Mouse (Mus musculus) midbrain, embryonic 14.5 days (tissue): ENCODE results near the gene Wdr74. TPM values are rescaled to one million over a fixed set of nuclear protein-coding genes. Genes with fewer than 3 reads are reported as not detected.
"Not testable (repeated sequence)": the region's sequence is repeated elsewhere in the genome, so short reads cannot be mapped to it uniquely, and the experiment has no call there.

Source experiments
- ATAC-seq: fragments of 200-750 bp; cut with Nextera tagmentation; 2 replicates; pipeline ENCODE4 v1.8.0; 2017; ENCODE audit warnings: moderate number of reproducible peaks, moderate library complexity; ENCODE audit not compliant: low FRiP score, low TSS enrichment
- DNase-seq: peaks from one replicate; pipeline ENCODE4 v3.0.0-alpha.2; 2015
- H3K27ac ChIP-seq: fragments of 300-500 bp; sonication (generic); replicated peaks from 2 replicates; pipeline ENCODE4 v1.5.1; 2014; ENCODE audit warnings: mild to moderate bottlenecking, low read depth, low read length, moderate library complexity
- H3K27me3 ChIP-seq: fragments of 300-500 bp; sonication (generic); 2 replicates; pipeline ENCODE4 v1.6.1; 2014; ENCODE audit warnings: low read length, control low read depth, mixed read lengths; ENCODE audit not compliant: control insufficient read depth, insufficient read depth
- H3K36me3 ChIP-seq: fragments of 300-500 bp; sonication (generic); 2 replicates; pipeline ENCODE4 v1.6.1; 2014; ENCODE audit warnings: low read length, control low read depth; ENCODE audit not compliant: control insufficient read depth, insufficient read depth
- H3K4me1 ChIP-seq: fragments of 300-500 bp; sonication (generic); 2 replicates; pipeline ENCODE4 v1.6.1; 2014; ENCODE audit warnings: mild to moderate bottlenecking, antibody characterized with exemption, low read length, control low read depth; ENCODE audit not compliant: control insufficient read depth, insufficient read depth
- H3K4me2 ChIP-seq: fragments of 300-500 bp; sonication (generic); 2 replicates; pipeline ENCODE4 v1.6.1; 2014; ENCODE audit warnings: mild to moderate bottlenecking, low read length, moderate library complexity
- H3K4me3 ChIP-seq: fragments of 300-500 bp; sonication (generic); replicated peaks from 2 replicates; pipeline ENCODE4 v1.5.1; 2014; ENCODE audit warnings: low read depth, low read length
- H3K9ac ChIP-seq: fragments of 300-500 bp; sonication (generic); replicated peaks from 2 replicates; pipeline ENCODE4 v1.6.1; 2014; ENCODE audit warnings: mild to moderate bottlenecking, low read length, moderate library complexity
- H3K9me3 ChIP-seq: fragments of 300-500 bp; sonication (generic); 2 replicates; pipeline ENCODE4 v1.6.1; 2016; ENCODE audit warnings: low read length, control low read depth, mixed read lengths; ENCODE audit not compliant: control insufficient read depth
- WGBS: fragments of 180-500 bp; shearing (Covaris S2); extraction: QIAGEN DNeasy Blood & Tissue Kit; methylation state at CpG from one replicate; pipeline ENCODE4 v1.1.7; 2014; 5-methylcytosine and 5-hydroxymethylcytosine counted together
- polyA plus RNA-seq: library from polyadenylated mRNA; unstranded; fragments of >200 nt; fragmentation: Nextera tagmentation; extraction: Ambion mirVana; gene quantifications from 2 replicates; pipeline ENCODE4 v1.2.1, GENCODE M21; 2014

The Wdr74 gene
- polyA plus RNA-seq, 1 experiment from 2014 or later, result 89.1 TPM

DNA sequence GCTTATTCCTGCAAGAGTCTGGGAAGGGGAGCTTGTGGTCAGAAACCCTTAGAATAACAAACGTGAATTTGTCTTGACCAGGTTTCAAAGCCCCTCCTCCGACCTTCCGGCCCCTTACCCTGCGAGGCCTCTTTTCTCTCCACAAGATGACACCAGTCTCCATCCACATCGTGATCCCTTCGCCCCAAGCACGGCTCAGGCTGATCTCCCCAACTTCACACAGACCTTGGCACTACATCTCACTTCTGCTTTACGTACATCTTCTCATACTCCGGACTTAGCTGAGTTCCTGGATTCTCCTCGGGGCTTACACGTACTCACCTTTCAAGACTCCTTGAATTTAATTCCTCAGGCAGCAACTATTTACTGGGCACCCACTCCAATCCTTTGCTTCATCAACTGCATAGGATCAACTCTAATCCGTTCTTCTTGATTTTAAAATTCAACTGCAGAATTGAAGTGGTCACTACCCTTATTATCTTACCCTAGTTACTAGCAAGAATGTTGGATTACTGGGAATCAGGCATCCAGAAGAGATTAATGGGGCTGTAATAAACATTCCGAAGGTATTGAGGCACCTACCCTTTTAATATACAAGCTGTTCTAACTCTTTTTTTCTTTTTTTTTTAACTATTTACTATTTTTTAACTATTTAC, 21.5 kb upstream of the Wdr74 start:
- Histone ChIP-seq H3K27me3 (no peaks in the 10 kb centered on the region), H3K27ac (peak overlapping the region; percentile 91), H3K36me3 (peaks cover 19% of the 10 kb centered on the region), H3K4me2 (peak overlapping the region; percentile 72), H3K4me3 (peak overlapping the region; percentile 78), H3K9me3 (no peaks in the 10 kb centered on the region), H3K4me1 (peaks cover 23% of the 10 kb centered on the region), H3K9ac (peak overlapping the region; percentile 90)
- 7% methylated on average over 13 of the region's 13 CpGs for WGBS
- ATAC-seq, result no peak
- no peak for DNase-seq

DNA sequence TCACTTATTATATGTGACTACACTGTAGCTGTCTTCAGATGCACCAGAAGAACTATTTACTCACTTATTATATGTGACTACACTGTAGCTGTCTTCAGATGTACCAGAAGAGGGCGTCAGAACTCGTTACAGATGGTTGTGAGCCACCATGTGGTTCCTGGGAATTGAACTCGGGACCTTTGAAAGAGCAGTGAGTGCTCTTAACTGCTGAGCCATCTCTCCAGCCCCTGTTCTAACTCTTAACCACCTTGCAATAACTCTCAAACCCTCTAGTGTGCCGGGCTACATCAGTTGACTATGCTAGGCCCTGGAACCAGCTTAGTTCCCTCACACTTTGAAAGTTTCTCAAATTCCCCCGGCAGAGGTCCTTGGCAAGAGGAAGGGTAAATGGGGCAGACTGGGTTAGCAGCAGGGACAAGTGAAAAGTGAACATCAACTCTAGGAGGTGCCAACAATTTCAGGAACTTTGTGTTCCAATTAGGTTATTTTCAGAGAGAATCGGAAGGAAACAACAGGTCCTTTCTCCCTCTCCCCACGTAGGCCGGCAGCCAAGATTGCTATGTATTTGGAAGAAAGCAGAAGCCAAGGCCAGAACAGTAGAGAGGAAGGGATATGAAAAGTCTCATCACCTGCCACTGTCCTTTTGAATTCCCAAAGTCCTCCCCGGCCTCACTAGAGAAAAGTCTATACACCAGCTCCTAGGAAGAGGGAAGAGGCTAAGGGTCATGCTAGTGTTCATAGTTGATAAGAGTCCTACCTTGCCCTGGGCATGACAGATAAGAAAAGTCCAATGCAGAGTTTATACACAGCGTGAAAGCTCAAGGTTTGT, 20.8 kb upstream of the Wdr74 start:
- DNase-seq (no peak), ATAC-seq (no peak)
- Histone ChIP-seq H3K36me3 (peaks cover 12% of the 10 kb centered on the region), H3K27me3 (no peaks in the 10 kb centered on the region), H3K9ac (no peak overlapping the region), H3K4me2 (no peak overlapping the region), H3K4me1 (peaks cover 23% of the 10 kb centered on the region), H3K4me3 (no peak overlapping the region), H3K27ac (no peak overlapping the region), H3K9me3 (no peaks in the 10 kb centered on the region)
- WGBS, result 75% methylated on average over 10 of the region's 10 CpGs

DNA sequence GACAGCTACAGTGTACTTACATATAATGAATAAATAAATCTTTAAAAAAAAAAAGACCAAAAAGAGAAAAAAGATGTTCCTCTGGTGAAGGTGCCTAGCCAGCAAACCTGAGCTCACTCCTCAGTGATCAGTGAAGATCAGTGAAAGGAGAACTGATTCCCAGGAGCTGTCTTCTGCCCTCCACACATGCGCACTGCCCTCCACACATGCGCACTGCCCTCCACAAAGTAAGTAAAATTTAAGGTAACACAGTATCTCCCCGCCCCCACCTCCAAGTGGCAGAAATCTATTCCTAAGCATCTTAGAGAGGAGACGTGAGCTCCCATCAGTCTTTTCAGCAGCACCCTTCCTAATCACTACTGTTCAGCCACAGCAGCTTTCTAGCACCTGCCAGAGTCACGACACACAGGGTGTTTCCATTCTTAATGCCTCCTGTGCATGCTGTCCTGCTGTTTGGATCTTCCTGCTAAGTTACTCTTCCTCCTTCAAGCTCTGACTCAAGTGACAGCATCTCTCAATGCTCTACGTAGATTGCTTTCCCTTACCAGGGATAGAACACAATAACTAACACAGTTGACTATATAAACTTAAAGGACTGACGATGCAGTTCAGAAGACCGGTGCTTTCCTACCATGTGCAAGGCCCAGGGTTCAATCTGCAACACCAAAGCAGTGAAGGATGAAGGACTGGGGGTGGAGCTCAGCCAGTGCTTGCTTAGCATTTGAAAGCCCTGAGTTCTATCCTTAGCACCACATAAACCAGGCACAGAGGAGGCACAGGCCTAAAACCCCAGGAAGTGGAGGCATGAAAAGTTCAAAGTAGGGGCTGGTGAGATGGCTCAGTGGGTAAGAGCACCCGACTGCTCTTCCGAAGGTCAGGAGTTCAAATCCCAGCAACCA, 19.5 kb upstream of the Wdr74 start:
- H3K4me1 ChIP-seq, result peaks cover 22% of the 10 kb centered on the region

DNA sequence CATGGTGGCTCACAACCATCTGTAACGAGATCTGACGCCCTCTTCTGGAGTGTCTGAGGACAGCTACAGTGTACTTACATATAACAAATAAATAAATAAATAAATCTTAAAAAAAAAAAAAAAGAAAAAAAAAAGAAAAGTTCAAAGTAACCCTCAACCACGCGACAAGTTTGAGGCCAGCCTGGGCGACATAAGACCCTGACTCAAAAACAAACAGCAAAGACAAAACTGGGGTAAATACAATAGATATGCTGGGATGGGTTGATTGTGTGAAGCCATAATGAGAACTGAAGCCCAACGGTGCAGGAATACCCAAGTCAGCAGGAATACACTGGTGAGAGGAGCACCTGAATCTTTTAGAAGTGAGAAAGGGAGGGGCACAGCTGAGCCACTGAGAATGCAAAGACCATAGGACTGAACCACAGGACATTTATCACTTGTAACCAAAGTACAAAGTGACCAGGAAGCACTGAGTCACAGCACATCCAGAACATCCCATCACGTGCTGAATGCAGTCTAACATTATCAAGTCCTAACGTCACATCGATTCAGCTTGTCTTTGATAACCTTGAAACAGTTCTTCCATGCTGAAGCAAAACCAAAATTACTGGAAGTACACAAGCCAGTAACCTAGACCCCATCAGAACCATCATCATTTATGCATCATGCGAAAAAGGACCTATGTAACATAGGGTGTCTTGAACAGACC, 18.7 kb upstream of the Wdr74 start:
- no peak overlapping the region for H3K4me3 ChIP-seq
- no peaks in the 10 kb centered on the region for H3K27me3 ChIP-seq
- no peak overlapping the region for H3K27ac ChIP-seq
- H3K36me3 ChIP-seq, result no peaks in the 10 kb centered on the region
- H3K4me2 ChIP-seq, result no peak overlapping the region
- 71% methylated on average over 8 of the region's 10 CpGs for WGBS
- H3K9me3 ChIP-seq, result no peaks in the 10 kb centered on the region
- H3K4me1 ChIP-seq, result peaks cover 22% of the 10 kb centered on the region
- no peak for DNase-seq
- no peak for ATAC-seq
- H3K9ac ChIP-seq, result no peak overlapping the region

More for the DNA sequence above, 19.5 kb upstream of the Wdr74 start:
- no peak for ATAC-seq
- no peak overlapping the region for H3K9ac ChIP-seq
- DNase-seq, result no peak
- no peaks in the 10 kb centered on the region for H3K9me3 ChIP-seq
- 64% methylated on average over 10 of the region's 10 CpGs for WGBS
- H3K4me3 ChIP-seq, result no peak overlapping the region
- peaks cover under 1% of the 10 kb centered on the region; the same call in 1 of the 2 replicates for H3K36me3 ChIP-seq
- H3K4me2 ChIP-seq, result no peak overlapping the region
- H3K27ac ChIP-seq, result no peak overlapping the region
- no peaks in the 10 kb centered on the region for H3K27me3 ChIP-seq

DNA sequence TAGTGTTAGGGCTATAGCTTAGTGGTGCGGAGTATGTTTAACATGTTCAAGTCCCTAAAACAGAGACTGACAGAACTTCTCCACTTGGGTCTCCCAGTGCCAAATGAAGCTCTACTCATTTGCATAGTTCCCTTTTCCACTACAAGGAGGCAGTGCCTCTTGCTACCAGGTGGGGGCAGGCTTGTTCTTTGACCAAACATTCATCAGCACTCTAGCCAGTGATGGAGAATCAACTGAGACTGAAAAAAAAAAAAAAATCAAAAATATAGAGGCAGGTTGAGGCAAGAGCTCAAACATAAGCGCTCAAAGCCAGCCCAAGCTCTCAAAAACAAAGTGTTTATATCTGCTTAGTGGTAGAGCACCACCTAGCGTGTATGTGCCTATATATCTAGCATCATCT, 17.3 kb upstream of the Wdr74 start:
- H3K27ac ChIP-seq, result no peak overlapping the region
- no peak overlapping the region for H3K9ac ChIP-seq
- peaks cover 19% of the 10 kb centered on the region for H3K4me1 ChIP-seq
- DNase-seq (peak; percentile 75), ATAC-seq (no peak)
- no peak overlapping the region for H3K4me3 ChIP-seq
- H3K9me3 ChIP-seq, result no peaks in the 10 kb centered on the region
- no peak overlapping the region for H3K4me2 ChIP-seq
- no peaks in the 10 kb centered on the region for H3K36me3 ChIP-seq
- 70% methylated on average over 3 of the region's 3 CpGs for WGBS
- no peaks in the 10 kb centered on the region for H3K27me3 ChIP-seq

DNA sequence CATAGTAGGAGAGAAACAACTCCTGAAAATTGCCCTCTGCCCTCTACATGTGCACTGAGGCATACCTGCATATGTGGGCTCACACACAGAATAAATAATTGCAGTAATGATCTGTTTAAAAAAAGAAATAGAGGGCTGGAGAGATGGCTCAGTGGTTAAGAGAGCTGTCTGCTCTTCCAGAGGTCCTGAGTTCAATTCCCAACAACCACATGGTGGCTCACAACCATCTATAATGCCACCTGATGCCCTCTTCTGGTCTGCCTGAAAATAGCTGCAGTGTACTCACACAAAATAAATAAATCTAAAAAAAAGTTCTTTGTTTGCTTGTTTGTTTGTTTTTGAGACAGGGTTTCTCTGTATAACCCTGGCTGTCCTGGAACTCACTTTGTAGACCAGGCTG, 16.6 kb upstream of the Wdr74 start:
- not testable (repeated sequence) for H3K27me3 ChIP-seq, H3K4me2 ChIP-seq, ATAC-seq, H3K9ac ChIP-seq, H3K4me3 ChIP-seq, H3K27ac ChIP-seq, H3K9me3 ChIP-seq, DNase-seq, H3K36me3 ChIP-seq
- H3K4me1 ChIP-seq, result peaks cover 18% of the 10 kb centered on the region

DNA sequence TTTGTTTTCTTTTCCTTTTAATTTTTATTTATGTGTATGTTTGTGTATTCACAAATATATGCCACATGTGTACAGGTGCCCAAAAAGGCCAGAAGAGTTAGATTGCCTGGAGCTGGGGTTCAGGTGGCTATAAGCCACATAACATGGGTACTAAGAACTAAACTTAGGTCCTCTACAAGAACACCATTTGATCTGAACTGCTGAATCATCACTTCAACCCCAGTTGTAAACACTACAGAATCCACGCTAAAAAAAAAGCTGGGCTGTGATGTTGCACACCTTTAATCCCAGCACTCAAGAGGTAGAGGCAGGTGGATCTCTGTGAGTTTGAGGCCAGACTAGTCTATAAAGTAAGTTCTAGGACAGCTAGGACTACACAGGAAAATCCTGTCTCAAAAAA, 14.2 kb upstream of the Wdr74 start:
- Histone ChIP-seq H3K27ac (no peak overlapping the region), H3K9me3 (no peaks in the 10 kb centered on the region), H3K27me3 (no peaks in the 10 kb centered on the region), H3K9ac (no peak overlapping the region), H3K4me1 (peaks cover 33% of the 10 kb centered on the region), H3K4me3 (no peak overlapping the region), H3K36me3 (peaks cover 21% of the 10 kb centered on the region), H3K4me2 (peak overlapping the region; percentile 84; the same call in 1 of the 2 replicates)
- 89% methylated on average over 1 of the region's 1 CpGs for WGBS
- ATAC-seq (no peak), DNase-seq (no peak)

DNA sequence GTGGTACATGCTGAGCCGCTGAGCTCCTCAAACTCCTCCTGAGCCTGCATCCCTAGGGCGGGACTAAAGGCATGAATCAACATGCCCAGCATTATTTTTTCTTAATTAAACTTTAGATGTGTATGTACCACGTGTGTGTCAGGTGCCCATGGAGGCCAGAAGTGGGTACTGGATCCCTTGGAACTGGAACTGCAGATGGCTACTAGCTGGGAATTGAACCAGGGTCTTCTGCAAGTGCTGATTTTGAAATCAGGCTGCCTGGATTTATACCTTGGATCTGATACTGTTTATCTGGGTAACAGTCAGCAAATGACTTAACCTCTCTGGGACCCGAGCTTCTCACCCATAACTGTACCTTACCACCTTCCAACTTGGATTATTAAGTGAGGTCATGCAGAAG, 13.6 kb upstream of the Wdr74 start:
- 62% methylated on average over 4 of the region's 4 CpGs for WGBS
- no peak for DNase-seq
- H3K4me1 ChIP-seq, result peaks cover 33% of the 10 kb centered on the region
- H3K27ac ChIP-seq, result peak overlapping the region; percentile 95; the same call in 1 of the 2 replicates
- H3K4me3 ChIP-seq, result peak overlapping the region; percentile 56
- H3K4me2 ChIP-seq, result peak overlapping the region; percentile 84
- peaks cover 27% of the 10 kb centered on the region for H3K36me3 ChIP-seq
- H3K9me3 ChIP-seq, result no peaks in the 10 kb centered on the region
- no peak for ATAC-seq
- no peaks in the 10 kb centered on the region for H3K27me3 ChIP-seq
- peak overlapping the region; percentile 92 for H3K9ac ChIP-seq
